Mouse (Mus musculus) urinary bladder, postnatal 4 days (tissue): ENCODE data around the gene Gmds.

ENCODE experiments used
- DNase-seq, 2 experiments: peaks; one replicate each; pipeline ENCODE4 v3.0.0; 2021 to 2022; ENCODE audit warnings: low spot score in 2 of 2

Gmds gene

GRCm38 (mm10) chr13:32338513-32339365 lies at the start of gene Gmds:
Gmds (minus strand) TSS chr13:32338740.
- DNase-seq, result peak; percentile 90 to 93

- no peak for DNase-seq
These were observed 47.0 kb upstream of the Gmds start for GRCm38 (mm10) chr13:32385421-32386092.

DNA sequence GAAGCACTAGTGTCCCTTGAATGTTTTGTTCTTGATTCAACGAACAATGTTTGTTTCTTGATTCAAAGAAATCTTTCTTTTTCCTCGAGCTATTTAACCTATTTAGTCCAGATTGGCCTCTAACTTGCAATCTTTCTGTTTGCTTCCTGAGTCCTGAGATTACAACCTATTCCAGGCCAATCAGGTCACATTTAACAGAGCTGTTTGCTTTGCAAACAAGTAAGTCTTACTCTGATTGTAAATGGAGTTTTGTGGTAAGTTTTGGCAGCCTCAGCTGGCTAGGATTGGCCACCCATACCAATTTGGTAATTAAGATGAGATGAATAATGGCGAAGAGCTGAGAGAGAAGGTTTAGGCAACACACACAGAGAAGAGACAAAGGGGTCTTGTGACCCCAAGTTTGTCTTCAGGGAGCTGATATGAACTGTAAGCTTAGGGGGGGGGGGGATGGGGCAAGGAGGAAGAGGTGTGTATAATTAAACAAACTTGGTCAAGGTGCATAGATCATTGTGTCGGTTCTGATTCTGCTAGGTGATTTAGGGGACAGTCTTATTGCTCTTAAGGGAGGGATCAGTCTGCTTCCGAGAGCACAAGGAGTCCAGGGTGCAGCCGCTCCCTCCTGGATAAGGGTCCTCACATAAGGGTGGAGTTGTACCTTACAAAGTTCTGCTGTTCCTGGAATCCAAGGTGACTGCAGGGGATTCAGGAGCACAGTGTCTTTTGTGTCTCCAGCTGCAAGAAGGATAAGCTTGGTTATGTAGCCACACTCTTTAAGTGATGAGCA lies 43.9 kb upstream of the Gmds start:
- DNase-seq, result no peak

GRCm38 (mm10) chr13:32378634-32379033 lies 40.1 kb upstream of the Gmds start:
- no peak for DNase-seq

DNA sequence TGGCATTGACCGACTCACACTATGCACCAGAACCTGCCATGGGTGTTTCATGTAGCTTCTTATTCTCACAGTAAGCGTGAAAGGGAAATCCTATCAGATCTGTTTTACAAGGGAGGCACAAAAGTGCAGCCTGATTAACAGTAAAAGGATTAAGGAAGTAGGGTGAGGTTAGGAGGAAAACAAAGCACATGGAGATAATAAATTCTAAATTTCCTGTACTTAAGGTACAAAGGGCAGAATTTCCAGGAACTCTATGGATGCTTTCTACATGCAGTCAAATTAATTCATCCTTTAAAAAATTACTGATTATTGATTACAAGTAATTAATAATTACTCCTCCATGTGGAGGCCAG lies 34.0 kb upstream of the Gmds start:
- DNase-seq, result no peak

- no peak for DNase-seq
These were observed 33.5 kb upstream of the Gmds start for GRCm38 (mm10) chr13:32371874-32372530.

DNA sequence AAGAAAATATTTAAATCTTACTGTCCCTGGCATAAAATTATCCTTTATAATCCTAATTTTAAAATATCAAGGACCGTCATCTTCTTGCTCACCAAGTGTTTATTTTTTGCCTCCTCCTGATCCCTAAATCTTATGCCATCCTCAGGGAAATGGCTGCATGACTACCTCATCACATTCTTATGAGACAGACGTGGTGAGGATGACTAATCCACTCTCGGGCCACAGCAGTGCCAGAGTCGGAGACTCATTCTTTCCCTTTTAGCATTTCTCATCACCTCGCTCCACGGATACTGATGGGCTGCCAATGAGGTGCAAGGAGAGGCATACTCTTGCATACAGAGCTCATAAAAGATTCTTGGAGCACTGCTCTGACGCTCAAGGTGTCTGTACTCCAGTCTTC lies 32.2 kb upstream of the Gmds start:
- no peak for DNase-seq

- DNase-seq, result no peak
These were observed 31.6 kb upstream of the Gmds start for GRCm38 (mm10) chr13:32370135-32370534.

GRCm38 (mm10) chr13:32337735-32338512 lies 616 bp downstream of the Gmds start:
- no peak for DNase-seq

- DNase-seq, result no peak
These were observed 20.2 kb downstream of the Gmds start for GRCm38 (mm10) chr13:32318309-32318708.

DNA sequence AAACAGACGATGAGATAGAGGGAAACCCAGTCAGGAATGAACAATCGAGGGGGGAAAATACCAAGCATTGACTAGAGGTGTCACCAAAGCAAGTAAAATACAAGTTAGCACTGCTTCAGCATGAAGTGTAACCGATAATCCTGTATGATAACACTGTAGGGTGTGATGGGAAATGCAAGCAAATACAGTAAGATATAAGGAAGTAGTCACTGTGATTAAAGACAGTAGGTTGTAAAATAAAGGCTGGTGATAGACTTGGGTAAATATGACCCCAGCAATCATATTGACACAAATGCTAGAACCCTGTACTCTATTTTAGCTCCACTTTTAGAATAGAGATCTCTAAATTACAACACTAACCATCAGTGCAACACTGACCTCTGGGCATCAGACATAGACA lies 21.2 kb downstream of the Gmds start:
- DNase-seq, result no peak

- no peak for DNase-seq
These were observed 25.9 kb downstream of the Gmds start for GRCm38 (mm10) chr13:32312663-32313062.

- no peak for DNase-seq
These were observed 27.1 kb downstream of the Gmds start for GRCm38 (mm10) chr13:32311476-32311875.

GRCm38 (mm10) chr13:32298456-32298855 lies 40.1 kb downstream of the Gmds start:
- no peak for DNase-seq

DNA sequence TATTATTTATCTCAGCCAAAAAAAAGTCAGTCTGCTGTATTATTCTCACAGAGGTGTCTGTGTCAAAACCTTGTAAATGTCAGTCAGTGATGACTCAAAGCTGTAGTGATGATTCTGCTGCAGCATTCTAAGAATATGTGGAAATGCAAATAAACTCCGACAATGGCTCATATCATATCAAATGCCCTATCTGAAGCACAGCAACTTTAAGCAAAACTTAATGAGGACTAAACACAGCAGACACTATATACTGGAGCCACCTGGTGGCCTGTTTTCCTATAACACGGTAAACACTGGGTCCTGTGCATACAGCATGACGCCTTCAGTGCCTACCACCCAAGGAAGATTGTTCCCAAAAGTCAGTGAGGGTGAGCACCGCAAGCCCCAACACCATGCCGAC lies 41.1 kb downstream of the Gmds start:
- no peak for DNase-seq

DNA sequence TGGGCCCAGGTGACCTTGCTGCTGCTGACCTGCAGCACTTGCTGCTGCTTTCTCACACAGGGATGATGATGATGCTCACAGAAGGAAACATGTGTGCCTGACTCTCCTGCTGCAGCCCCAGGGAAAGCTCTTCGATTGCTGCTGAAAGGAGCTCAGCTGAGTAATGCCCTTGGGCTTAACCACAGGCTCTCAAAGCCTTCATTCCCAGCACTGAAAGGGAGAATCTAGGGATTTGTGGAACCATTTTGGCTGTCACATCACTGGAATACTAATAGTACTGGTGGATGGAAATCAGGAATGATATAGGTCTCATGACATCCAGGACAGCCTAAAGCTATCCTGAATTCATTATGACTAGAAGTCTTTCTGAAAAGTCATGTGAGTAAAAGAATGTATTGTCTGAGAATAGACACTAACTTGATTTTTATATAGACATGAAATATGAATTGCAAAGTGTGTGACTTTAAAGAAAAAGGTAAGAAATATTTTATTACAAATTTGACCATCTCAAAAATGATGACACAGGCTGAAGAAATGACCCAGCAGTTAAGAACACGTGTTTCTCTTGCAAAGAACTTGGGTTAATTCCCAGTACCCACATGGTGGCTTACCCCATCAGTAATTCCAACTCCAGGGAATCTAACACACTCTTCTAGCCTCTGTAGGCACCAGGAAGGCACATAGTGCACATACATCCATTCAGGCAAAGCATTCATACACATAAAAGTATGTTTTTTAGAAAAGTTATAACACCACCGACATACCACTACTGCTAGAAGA lies 43.9 kb downstream of the Gmds start:
- DNase-seq, result no peak

GRCm38 (mm10) chr13:32272937-32273496 lies 65.5 kb downstream of the Gmds start:
- DNase-seq, result no peak

GRCm38 (mm10) chr13:32269757-32270156 lies 68.8 kb downstream of the Gmds start:
- DNase-seq, result no peak

GRCm38 (mm10) chr13:32269261-32269660 lies 69.3 kb downstream of the Gmds start:
- no peak for DNase-seq

DNA sequence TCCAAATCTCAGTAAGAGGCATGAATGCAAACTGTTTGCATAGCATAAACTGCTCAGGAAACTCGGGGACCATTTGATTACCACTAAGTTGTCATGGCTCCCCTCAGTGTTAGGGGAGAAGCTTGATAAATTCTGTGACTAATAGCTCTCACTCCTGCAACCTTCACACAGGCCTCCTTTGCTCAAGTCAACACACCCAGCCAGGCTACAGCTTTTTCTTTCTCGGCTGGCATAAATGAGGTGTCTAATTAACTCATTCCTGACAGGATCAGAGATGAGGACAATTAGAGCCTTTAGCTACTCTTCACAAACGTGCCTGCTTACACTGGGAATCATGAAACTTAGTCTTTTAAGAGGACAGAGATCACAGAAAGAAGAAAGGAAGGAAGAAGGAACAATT lies 70.3 kb downstream of the Gmds start:
- DNase-seq, result no peak
